Mouse (Mus musculus) liver, embryonic 13.5 days (tissue): ENCODE measurements around the gene Usp10. TPM values are rescaled to one million over a fixed set of nuclear protein-coding genes. Genes with fewer than 3 reads are reported as not detected.

Source experiments
- ATAC-seq: fragments of 200-750 bp; cut with Nextera tagmentation; 2 replicates; pipeline ENCODE4 v1.8.0; 2017; ENCODE audit warnings: low read depth, mild to moderate bottlenecking, moderate number of reproducible peaks, moderate library complexity
- DNase-seq: peaks from one replicate; pipeline ENCODE4 v3.0.0; 2022
- H3K27ac ChIP-seq: fragments of 300-500 bp; sonication (generic); 2 replicates; pipeline ENCODE4 v1.5.1; 2015; ENCODE audit warnings: moderate library complexity, mild to moderate bottlenecking, inconsistent platforms
- H3K27me3 ChIP-seq: fragments of 300-500 bp; sonication (generic); 2 replicates; pipeline ENCODE4 v1.6.1; 2015; ENCODE audit warnings: mild to moderate bottlenecking, inconsistent platforms
- H3K36me3 ChIP-seq: fragments of 300-500 bp; sonication (generic); 2 replicates; pipeline ENCODE4 v1.6.1; 2015; ENCODE audit warnings: mild to moderate bottlenecking, inconsistent platforms
- H3K4me1 ChIP-seq: fragments of 300-500 bp; sonication (generic); replicated peaks from 2 replicates; pipeline ENCODE4 v1.6.1; 2015; ENCODE audit warnings: inconsistent platforms
- H3K4me2 ChIP-seq: fragments of 300-500 bp; sonication (generic); 2 replicates; pipeline ENCODE4 v1.6.1; 2015; ENCODE audit warnings: inconsistent platforms, mild to moderate bottlenecking, moderate library complexity
- H3K4me3 ChIP-seq: fragments of 300-500 bp; sonication (generic); replicated peaks from 2 replicates; pipeline ENCODE4 v1.5.1; 2015; ENCODE audit warnings: mild to moderate bottlenecking, inconsistent platforms
- H3K9ac ChIP-seq: fragments of 300-500 bp; sonication (generic); 2 replicates; pipeline ENCODE4 v1.6.1; 2015; ENCODE audit warnings: mild to moderate bottlenecking, inconsistent platforms
- H3K9me3 ChIP-seq: fragments of 300-500 bp; sonication (generic); replicated peaks from 2 replicates; pipeline ENCODE4 v1.6.1; 2016; ENCODE audit warnings: inconsistent platforms
- WGBS: fragments of 180-500 bp; shearing (Covaris S2); methylation state at CpG from one replicate; pipeline ENCODE4 v1.1.7; 2015; ENCODE audit not compliant: insufficient replicate concordance; 5-methylcytosine and 5-hydroxymethylcytosine counted together
- polyA plus RNA-seq: library from polyadenylated mRNA; unstranded; fragments of >200 nt; fragmentation: Nextera tagmentation; extraction: Ambion mirVana; gene quantifications from 2 replicates; pipeline ENCODE4 v1.2.1, GENCODE M21; 2015

Gene Usp10
- polyA plus RNA-seq, 1 experiment from 2014 or later, result 93.8 TPM

- Histone ChIP-seq H3K4me3 (peak overlapping the region; percentile 57), H3K27me3 (no peaks in the 10 kb centered on the region), H3K9ac (peak overlapping the region; percentile 99), H3K4me2 (peak overlapping the region; percentile 92), H3K36me3 (peaks cover 10% of the 10 kb centered on the region; the same call in 1 of the 2 replicates), H3K27ac (peak overlapping the region; percentile 99), H3K9me3 (no peaks in the 10 kb centered on the region), H3K4me1 (peaks cover 85% of the 10 kb centered on the region)
- ATAC-seq (no peak), DNase-seq (no peak)
- WGBS, result 67% methylated on average over 4 of the region's 4 CpGs
Measured at GRCm38 (mm10) chr8:119915298-119915697, 5.1 kb downstream of the Usp10 start.

DNA sequence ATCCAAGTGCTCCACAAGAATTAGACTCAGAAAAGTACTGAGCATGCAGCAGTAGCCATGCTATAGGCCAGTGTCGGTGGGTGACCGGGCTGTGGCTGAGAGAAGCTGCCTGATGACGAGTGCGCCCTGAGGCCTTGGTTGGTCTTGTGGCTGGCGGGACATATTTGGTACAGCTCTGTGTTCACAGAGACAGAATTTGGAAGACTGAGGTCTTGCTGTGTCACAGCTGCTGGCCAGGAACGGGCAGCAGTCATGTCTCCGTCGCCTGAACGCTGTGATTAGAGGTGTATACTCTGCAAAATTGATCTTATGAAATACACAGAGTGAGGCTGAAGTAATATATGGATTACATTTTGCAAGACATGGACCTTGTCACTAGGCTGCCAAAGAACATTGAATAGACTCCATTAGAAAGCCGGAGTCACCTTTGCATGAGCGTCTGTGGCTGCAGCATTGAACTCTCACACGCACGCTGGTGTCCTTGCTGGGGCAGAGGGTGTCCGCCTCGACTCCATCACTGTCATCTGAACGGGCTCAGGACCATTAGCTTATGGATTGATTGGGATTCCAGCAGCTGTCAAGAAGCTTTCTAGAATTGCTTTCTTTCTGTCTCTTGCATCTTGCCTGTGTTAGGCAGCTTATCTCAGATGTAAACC lies 6.2 kb downstream of the Usp10 start:
- Histone ChIP-seq H3K4me2 (peak overlapping the region; percentile 92), H3K4me1 (peaks cover 95% of the 10 kb centered on the region), H3K9me3 (no peaks in the 10 kb centered on the region), H3K9ac (peak overlapping the region; percentile 75), H3K36me3 (peaks cover 10% of the 10 kb centered on the region; the same call in 1 of the 2 replicates), H3K27me3 (no peaks in the 10 kb centered on the region), H3K4me3 (peak overlapping the region; percentile 57), H3K27ac (peak overlapping the region; percentile 99)
- DNase-seq (no peak), ATAC-seq (no peak)
- 62% methylated on average over 16 of the region's 16 CpGs for WGBS

DNA sequence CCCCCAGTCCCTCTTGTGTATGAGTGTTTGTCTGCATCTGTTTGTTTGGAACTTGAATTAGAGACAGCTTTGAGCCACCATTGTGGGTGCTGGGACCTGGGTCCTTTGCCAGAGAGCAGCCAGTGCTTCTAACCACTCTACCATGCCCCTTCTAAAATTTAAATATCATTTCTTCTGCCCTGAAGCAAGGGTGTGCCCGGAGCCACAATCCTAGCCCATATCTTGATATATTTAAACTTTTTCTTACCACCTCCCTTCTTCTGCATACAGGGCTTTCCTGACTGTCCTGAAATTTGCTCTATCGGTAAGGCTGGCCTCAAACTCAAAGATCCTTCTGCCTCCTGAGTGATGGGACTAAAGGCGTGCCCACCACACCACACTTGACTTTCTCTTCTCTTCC lies 7.3 kb downstream of the Usp10 start:
- ATAC-seq (peak; percentile 14), DNase-seq (no peak)
- Histone ChIP-seq H3K27me3 (no peaks in the 10 kb centered on the region), H3K36me3 (peaks cover 10% of the 10 kb centered on the region; the same call in 1 of the 2 replicates), H3K4me2 (peak overlapping the region; percentile 92), H3K4me3 (peak overlapping the region; percentile 57), H3K4me1 (peaks cover 99% of the 10 kb centered on the region), H3K9me3 (no peaks in the 10 kb centered on the region), H3K9ac (peak overlapping the region; percentile 75), H3K27ac (peak overlapping the region; percentile 99)
- 39% methylated on average over 3 of the region's 3 CpGs for WGBS

- H3K36me3 ChIP-seq, result peaks cover 10% of the 10 kb centered on the region; the same call in 1 of the 2 replicates
- DNase-seq (peak; percentile 76), ATAC-seq (peak; percentile 98)
- H3K27ac ChIP-seq, result peak overlapping the region; percentile 99
- peak overlapping the region; percentile 75 for H3K9ac ChIP-seq
- no peaks in the 10 kb centered on the region for H3K27me3 ChIP-seq
- 13% methylated on average over 1 of the region's 1 CpGs for WGBS
- H3K4me1 ChIP-seq, result peaks cover 96% of the 10 kb centered on the region
- H3K4me2 ChIP-seq, result peak overlapping the region; percentile 92
- H3K4me3 ChIP-seq, result peak overlapping the region; percentile 57
- no peaks in the 10 kb centered on the region for H3K9me3 ChIP-seq
Measured at GRCm38 (mm10) chr8:119918155-119918567, 8.0 kb downstream of the Usp10 start.

DNA sequence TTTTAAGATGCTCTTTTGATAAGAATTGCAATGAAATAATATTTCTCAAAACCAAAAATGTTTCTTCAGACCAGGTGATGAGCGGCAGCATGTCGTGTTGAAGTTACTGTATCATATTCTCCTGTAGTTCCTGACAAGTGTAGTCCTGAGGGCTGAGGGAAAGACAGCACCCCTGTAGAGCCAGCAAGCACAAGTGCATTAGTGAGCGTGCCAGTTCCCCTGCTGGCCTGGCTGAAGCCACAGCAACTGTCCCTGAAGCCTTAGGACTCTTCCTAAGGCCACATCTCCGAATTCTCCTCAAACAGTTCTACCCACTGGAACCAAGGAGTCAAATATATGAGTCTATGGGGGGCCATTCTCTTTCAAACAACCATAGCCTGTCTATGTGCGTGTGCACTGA lies 13.1 kb downstream of the Usp10 start:
- peaks cover 16% of the 10 kb centered on the region for H3K36me3 ChIP-seq
- H3K27ac ChIP-seq, result peak overlapping the region; percentile 7; the same call in 1 of the 2 replicates
- no peak overlapping the region for H3K4me2 ChIP-seq
- H3K4me3 ChIP-seq, result no peak overlapping the region
- no peak overlapping the region for H3K9ac ChIP-seq
- H3K9me3 ChIP-seq, result no peaks in the 10 kb centered on the region
- ATAC-seq (no peak), DNase-seq (no peak)
- 87% methylated on average over 5 of the region's 5 CpGs for WGBS
- H3K4me1 ChIP-seq, result peaks cover 93% of the 10 kb centered on the region
- no peaks in the 10 kb centered on the region for H3K27me3 ChIP-seq

DNA sequence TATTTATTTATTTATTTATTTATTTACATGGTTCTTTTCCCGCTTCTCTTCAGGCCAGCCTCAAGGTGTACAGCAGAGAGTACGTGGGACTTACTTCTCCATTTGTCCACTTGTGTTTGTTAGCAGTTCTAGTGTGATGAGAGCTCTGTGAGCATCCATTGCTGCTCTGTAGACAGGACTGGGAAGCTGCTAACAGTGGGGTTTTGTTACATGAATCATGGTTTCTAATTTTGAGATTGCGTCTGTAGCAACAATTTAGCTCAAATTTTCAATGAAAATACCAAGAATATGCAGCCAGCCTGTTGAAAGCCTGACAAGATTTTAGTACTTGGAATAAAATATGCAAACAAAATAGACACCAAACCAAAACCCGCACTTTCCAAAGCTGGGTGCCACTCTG lies 15.3 kb downstream of the Usp10 start:
- WGBS, result 84% methylated on average over 4 of the region's 4 CpGs
- Histone ChIP-seq H3K36me3 (peaks cover 14% of the 10 kb centered on the region), H3K9me3 (no peaks in the 10 kb centered on the region), H3K4me2 (no peak overlapping the region), H3K4me3 (no peak overlapping the region), H3K27ac (peak overlapping the region; percentile 54; the same call in 1 of the 2 replicates), H3K27me3 (no peaks in the 10 kb centered on the region), H3K9ac (no peak overlapping the region), H3K4me1 (peaks cover 91% of the 10 kb centered on the region)
- ATAC-seq (no peak), DNase-seq (no peak)

- Histone ChIP-seq H3K27me3 (no peaks in the 10 kb centered on the region), H3K9ac (no peak overlapping the region), H3K4me1 (peaks cover 88% of the 10 kb centered on the region), H3K36me3 (peaks cover 14% of the 10 kb centered on the region), H3K9me3 (no peaks in the 10 kb centered on the region), H3K4me2 (no peak overlapping the region), H3K4me3 (no peak overlapping the region), H3K27ac (0 out of 2 replicates have a peak overlapping the region, but pooled peaks have one; percentile 37)
- no peak for DNase-seq
- ATAC-seq, result peak; percentile 39; the same call in 1 of the 2 replicates
- 33% methylated on average over 2 of the region's 2 CpGs for WGBS
Measured at GRCm38 (mm10) chr8:119926474-119926873, 16.3 kb downstream of the Usp10 start.

GRCm38 (mm10) chr8:119927422-119928092 lies 17.4 kb downstream of the Usp10 start:
- 58% methylated on average over 6 of the region's 6 CpGs for WGBS
- no peak overlapping the region for H3K4me3 ChIP-seq
- peaks cover 77% of the 10 kb centered on the region for H3K4me1 ChIP-seq
- ATAC-seq (peak; percentile 73), DNase-seq (peak; percentile 43)
- H3K9ac ChIP-seq, result no peak overlapping the region
- no peaks in the 10 kb centered on the region for H3K9me3 ChIP-seq
- peak overlapping the region; percentile 47; the same call in 1 of the 2 replicates for H3K27ac ChIP-seq
- peaks cover 23% of the 10 kb centered on the region for H3K36me3 ChIP-seq
- no peaks in the 10 kb centered on the region for H3K27me3 ChIP-seq
- no peak overlapping the region for H3K4me2 ChIP-seq

DNA sequence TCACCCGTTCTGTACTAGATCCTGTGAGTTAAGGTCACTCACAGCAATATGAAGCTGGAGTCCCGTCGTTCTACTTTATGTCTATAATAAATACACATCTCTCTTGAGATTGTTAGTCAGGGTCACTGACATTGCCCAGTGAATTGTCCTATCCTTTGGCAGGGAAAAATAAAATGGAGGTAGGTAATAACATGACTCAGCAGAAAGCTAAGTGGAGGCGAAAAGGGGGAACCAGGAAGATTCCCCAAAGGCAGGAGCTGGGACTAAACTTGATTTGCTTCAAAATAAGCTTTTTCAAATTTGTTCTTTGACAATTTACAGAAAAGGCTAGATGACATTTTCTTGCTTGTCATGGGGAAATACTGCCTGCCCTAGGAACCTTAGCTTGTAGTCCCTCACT lies 21.2 kb downstream of the Usp10 start:
- WGBS, result 79% methylated on average over 4 of the region's 4 CpGs
- ATAC-seq (no peak), DNase-seq (no peak)
- Histone ChIP-seq H3K4me1 (peaks cover 64% of the 10 kb centered on the region), H3K36me3 (peaks cover 54% of the 10 kb centered on the region), H3K9me3 (no peaks in the 10 kb centered on the region), H3K27me3 (no peaks in the 10 kb centered on the region), H3K4me3 (no peak overlapping the region), H3K4me2 (no peak overlapping the region), H3K27ac (no peak overlapping the region), H3K9ac (no peak overlapping the region)

DNA sequence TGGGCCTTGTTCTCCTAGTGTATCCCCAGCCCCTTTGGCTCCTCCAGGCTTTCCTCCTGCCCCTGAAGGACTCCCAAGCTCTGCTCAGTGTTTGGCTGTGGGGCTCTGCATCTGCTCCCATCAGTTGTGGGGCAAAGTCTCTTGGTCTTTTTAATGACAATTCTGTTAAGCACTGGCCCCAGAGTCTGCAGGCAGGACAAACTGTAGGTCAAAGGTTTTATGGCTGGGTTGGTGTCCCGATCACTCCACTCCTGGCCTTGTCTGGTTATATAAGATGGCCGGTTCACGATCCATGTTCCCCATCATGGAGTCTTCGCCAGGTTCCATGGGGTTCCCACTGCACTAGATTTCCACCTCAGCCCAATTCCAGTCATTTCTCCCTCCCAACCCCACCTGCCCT lies 23.5 kb downstream of the Usp10 start:
- DNase-seq, result no peak
- no peak overlapping the region for H3K4me3 ChIP-seq
- 84% methylated on average over 4 of the region's 4 CpGs for WGBS
- ATAC-seq, result 0 out of 2 replicates have a peak, but pooled peaks have one; percentile 19
- no peak overlapping the region for H3K4me2 ChIP-seq
- peaks cover 45% of the 10 kb centered on the region for H3K4me1 ChIP-seq
- H3K36me3 ChIP-seq, result peaks cover 71% of the 10 kb centered on the region
- H3K27ac ChIP-seq, result no peak overlapping the region
- H3K27me3 ChIP-seq, result no peaks in the 10 kb centered on the region
- H3K9me3 ChIP-seq, result no peaks in the 10 kb centered on the region
- no peak overlapping the region for H3K9ac ChIP-seq

- no peak overlapping the region for H3K4me2 ChIP-seq
- ATAC-seq (no peak), DNase-seq (no peak)
- peaks cover 86% of the 10 kb centered on the region for H3K36me3 ChIP-seq
- H3K27ac ChIP-seq, result no peak overlapping the region
- no peak overlapping the region for H3K9ac ChIP-seq
- peaks cover 28% of the 10 kb centered on the region for H3K4me1 ChIP-seq
- no peaks in the 10 kb centered on the region for H3K9me3 ChIP-seq
- WGBS, result 68% methylated on average over 6 of the region's 6 CpGs
- H3K4me3 ChIP-seq, result no peak overlapping the region
- H3K27me3 ChIP-seq, result no peaks in the 10 kb centered on the region
Measured at GRCm38 (mm10) chr8:119935541-119935940, 25.4 kb downstream of the Usp10 start.
